Mouse (Mus musculus) spleen, adult 2 months (tissue): ENCODE measurements around the gene AC124502.3.

ENCODE experiments used
- CTCF ChIP-seq: fragments of 200-500 bp; IDR thresholded peaks from 2 replicates; pipeline ENCODE4 v1.5.1; 2011; ENCODE audit warnings: mild to moderate bottlenecking, inconsistent platforms; ENCODE audit not compliant: insufficient read depth, insufficient read length, insufficient replicate concordance; ENCODE audit errors: extremely low read depth
- POLR2A ChIP-seq: fragments of 200-500 bp; IDR thresholded peaks from 2 replicates; pipeline ENCODE4 v1.6.1; 2011; ENCODE audit warnings: low read depth, low read length, inconsistent platforms

DNA sequence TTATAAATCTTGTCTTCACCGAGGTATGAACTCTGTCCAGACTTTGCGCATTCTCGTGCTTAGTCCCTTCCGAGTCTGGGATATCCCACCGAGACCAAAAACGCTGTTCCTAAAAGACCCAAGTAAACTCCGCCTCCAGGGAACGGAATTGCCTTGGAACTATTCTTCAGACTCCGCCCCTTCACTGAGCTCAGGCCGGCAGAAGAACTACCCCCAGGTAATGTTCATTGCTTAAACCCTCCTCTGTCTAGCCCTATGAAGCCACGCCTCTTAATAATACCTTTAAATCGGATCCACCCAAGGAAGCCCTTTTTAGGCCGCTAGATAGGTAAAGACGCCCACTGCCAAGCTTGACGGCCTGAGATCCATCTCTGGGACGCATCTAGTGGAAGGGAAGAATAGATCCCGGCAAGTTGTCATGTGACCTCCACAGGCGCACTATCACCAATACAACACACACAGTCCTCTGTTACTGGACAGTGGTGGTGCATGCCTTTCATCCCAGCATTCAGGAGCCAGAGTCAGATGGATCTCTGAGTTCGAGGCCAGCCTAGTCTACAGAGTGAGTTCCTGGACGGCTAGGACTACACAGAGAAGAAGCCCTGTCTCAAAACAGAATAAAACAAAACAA lies 33.8 kb downstream of the AC124502.3 start:
- TF ChIP-seq CTCF (no peak), POLR2A (no peak)
